Mouse (Mus musculus) forelimb bud, embryonic 11.5 days (tissue): ENCODE data around the gene Taf9b.
A peak's percentile ranks its signal among the peaks of the same experiment; 100 is the strongest.
"Not testable (repeated sequence)": the region's sequence is repeated elsewhere in the genome, so short reads cannot be mapped to it uniquely, and the experiment has no call there.

Experiments used
- DNase-seq: peaks from one replicate; pipeline ENCODE4 v3.0.0-alpha.2; 2012; ENCODE audit warnings: low read depth, low spot score

The Taf9b gene

GRCm38 (mm10) chrX:106221058-106221457 lies at the start of gene Taf9b:
Taf9b (minus strand) TSS chrX:106221158.
- no peak for DNase-seq

DNA sequence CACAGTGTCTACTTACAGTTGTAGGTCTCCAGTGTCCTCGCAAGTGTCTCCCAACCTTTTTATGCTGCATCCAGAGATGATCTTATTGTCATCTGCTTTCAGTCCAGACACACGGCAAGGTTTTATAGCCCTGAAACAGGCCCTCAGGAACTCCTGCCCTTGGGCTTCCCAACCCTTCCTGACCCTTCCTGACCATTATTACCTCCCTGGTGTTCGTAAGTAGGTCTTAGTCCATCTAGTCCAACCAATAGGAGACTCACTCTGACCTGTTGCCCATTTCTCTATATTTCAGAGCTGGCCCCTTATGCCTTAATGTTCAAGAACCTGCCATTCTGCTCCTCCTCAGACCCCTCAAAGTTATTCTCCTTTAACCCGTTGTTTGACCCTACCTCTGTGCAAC lies 34.3 kb upstream of the Taf9b start, which contains the start of gene Fnd3c2:
Gene Fnd3c2 (minus strand): TSS at position 101 of the 400 bp plus-strand sequence.
- DNase-seq, result no peak

GRCm38 (mm10) chrX:106219171-106220032 lies 1.6 kb downstream of the Taf9b start:
- peak; percentile 51 for DNase-seq

DNA sequence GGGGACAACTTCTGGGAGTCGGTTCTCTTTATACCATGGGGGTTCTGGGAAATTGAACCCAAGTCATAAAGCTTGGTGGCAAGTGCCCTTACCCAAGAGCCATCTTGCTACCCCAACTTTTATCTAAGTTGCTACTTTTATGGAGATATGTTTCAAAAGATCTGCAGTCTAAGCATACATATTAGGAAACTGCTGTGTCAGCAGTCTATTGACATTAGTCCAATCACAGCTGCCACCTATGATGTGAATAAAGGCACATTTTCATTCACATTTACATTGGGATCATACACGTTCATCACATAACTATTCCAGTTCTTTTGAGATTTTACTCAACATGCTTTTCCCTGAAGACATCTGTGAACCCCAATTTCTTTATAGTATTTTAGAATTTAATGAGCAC lies 11.9 kb downstream of the Taf9b start:
- DNase-seq, result no peak

GRCm38 (mm10) chrX:106198904-106199303 lies 22.1 kb downstream of the Taf9b start:
- DNase-seq, result no peak

DNA sequence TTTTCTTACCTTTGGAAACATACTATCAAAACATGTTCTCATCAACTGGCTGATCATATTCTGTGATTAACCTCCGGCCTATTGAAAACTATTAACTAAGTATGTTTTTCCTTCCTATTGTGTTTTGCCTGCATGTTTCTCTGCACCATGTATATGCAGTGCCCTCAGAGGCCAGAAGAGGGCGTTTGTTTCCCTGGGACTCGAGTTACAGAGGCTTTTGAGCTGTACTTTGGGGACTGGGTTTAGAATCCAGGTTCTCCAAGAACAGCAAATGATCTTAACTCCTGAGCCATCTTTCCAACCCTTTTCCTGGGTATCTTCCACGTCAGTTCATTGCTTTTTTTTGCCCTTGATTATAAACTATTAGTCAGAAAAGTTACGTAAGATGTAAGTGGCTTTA lies 23.6 kb downstream of the Taf9b start:
- no peak for DNase-seq

- not testable (repeated sequence) for DNase-seq
Measured at GRCm38 (mm10) chrX:106194361-106194760, 26.6 kb downstream of the Taf9b start.

GRCm38 (mm10) chrX:106190091-106190490 lies 30.9 kb downstream of the Taf9b start:
- no peak for DNase-seq

- DNase-seq, result no peak
Measured at GRCm38 (mm10) chrX:106189356-106189755, 31.6 kb downstream of the Taf9b start.

- DNase-seq, result no peak
Measured at GRCm38 (mm10) chrX:106187737-106188136, 33.2 kb downstream of the Taf9b start.

DNA sequence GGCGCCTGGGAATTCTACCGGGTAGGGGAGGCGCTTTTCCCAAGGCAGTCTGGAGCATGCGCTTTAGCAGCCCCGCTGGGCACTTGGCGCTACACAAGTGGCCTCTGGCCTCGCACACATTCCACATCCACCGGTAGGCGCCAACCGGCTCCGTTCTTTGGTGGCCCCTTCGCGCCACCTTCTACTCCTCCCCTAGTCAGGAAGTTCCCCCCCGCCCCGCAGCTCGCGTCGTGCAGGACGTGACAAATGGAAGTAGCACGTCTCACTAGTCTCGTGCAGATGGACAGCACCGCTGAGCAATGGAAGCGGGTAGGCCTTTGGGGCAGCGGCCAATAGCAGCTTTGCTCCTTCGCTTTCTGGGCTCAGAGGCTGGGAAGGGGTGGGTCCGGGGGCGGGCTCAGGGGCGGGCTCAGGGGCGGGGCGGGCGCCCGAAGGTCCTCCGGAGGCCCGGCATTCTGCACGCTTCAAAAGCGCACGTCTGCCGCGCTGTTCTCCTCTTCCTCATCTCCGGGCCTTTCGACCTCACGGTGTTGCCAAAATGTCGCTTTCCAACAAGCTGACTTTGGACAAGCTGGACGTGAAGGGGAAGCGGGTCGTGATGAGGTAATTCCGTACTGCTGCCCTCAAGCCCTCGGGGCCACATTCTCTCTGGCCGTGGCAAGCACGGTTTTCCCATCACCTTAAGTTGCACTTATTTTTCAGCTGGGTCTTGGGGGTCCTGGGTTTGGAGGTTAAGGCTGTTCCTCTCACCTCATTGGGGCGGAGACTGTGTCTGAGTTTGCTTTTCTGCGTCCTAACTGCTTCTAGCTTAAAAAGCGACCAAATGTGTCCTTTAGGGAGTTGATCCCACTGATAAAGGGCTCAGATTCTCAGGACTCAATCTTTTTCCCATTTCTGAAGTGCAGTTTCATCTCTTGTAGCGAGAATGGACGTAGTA lies 34.0 kb downstream of the Taf9b start, which contains the start of gene Pgk1:
Gene Pgk1 (plus strand): TSS at position 388 of the 937 bp plus-strand sequence.
- DNase-seq, result peak; percentile 94

DNA sequence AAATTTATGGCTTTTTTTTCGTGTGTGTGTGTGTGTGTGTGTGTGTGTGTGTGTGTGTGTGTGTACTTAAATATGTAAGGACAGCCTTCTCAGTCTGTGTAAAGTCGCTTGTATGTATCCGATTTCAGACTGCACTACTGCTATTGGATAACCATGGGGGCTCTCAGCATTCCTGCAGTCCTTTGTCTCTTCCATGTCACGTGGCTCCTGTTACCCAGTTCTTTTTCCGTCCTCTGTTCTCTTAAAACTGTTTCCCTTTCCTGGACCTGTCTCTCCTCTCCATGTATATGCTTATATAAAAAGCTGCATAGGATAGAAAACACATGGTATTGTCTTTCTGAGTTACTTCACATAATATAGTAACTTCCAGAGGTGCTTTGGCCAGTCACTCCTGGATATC lies 35.3 kb downstream of the Taf9b start:
- DNase-seq, result peak; percentile 67

- DNase-seq, result no peak
Measured at GRCm38 (mm10) chrX:106184279-106184678, 36.7 kb downstream of the Taf9b start.

DNA sequence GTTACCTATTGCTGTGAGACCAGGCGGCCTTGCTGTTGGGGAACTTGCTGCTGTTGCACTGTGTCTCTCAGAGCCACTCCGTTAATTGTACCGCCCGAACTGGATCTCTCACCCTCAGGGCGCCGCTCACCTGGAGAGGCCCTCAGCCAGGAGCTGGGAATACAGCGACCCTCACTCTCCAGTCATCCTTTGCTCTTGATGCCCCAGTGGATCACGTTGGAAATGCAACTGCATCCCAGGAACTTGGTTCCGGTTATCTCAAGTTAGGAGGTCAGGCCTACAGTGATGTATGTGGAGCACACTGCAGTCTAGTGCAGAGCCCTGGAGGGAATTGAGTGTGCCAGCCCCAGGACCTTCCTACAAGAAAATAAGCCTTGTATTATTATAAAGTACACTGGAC lies 44.6 kb downstream of the Taf9b start:
- no peak for DNase-seq

DNA sequence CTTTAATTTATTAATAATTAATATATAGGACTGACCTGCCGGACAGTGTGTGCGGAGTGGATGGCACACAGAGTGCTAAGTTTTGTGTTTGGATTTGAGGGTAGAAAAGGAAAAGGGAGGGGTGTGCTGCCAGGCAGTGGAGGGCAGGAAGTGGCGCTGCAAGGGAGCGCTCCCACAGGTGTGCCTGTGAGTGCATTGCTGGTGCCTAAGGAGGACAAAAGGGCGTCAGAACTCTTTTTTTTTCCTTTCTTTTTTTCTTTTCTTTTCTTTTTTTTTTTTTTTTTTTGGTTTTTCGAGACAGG lies 49.2 kb downstream of the Taf9b start:
- no peak for DNase-seq

DNA sequence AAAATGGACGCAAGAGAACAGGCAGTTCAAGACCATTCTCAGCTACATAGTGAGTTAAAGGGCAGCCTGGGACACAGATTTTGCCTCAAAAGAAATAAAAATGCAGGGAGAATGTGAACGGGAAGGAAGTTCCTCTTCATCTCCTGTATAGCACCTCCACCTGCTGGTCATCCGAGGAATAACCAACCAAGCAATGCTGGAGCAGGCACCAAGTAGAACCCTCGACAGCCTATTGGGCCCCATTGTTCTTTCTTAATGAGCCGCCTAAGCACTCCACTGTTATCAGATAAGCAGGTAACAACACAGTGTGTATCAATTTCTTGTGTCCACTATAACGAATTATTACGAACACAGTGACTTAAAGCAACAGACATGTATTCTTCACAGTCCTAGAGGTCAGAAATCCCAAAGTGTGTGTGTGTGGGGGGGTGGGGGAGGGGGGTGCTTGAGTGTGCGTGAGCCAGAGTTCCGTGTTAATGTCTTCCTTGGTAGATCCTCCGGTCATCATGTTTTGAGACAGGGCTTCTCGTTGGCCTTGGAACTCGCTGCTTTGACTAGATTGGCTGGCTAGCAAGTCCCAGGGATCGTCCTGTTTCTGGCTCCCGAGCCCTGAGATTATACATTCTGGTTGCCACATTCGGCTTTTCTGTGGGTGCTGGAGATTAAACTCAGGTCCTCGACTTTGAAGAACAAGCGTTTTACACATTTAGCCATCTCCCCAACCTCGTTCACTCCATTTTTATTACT lies 49.7 kb downstream of the Taf9b start:
- DNase-seq, result peak; percentile 80

GRCm38 (mm10) chrX:106165089-106165488 lies 55.9 kb downstream of the Taf9b start:
- no peak for DNase-seq

DNA sequence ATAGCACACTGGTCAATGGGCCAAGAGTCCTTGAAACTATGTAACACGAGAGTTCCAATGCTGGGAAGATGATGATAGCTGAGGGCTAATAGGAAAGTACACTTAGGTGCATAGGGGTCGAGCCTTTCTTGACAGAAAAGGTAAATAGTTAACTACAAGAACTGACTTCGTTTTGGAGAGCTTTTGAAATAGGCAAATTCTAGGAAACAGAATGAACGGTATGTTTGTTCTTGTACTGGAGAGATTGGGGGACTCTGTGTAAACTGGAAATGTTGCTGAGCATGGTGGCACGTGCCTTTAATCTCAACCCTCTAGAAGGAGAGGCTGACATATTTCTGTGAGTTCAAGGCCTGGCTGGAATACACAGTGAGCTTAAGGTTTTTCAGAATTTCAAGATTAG lies 56.4 kb downstream of the Taf9b start:
- no peak for DNase-seq

DNA sequence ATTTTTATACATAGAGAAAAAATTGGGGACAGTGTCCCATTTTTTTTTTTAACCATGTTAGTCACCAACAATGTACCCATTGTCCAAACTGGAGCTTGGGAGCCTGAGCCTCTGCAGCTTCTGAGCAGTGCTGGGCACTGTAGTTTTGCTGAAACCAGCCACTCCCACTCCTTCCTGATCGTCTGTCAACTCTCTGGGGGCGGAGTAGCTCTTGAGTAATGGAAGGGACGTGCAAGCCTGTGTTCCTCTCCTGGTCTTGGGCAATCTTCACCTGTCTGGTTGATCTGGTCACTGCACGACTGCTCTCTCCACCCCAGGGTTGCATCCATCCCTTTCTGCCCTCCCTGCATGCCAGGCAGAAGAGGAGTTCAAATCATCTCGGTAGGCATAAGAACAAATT lies 57.0 kb downstream of the Taf9b start:
- no peak for DNase-seq
